Mouse (Mus musculus) myocyte (in vitro differentiated cells): ENCODE data around the gene Bicc1. TPM values are rescaled to one million over a fixed set of nuclear protein-coding genes. Genes with fewer than 3 reads are reported as not detected.

Experiments used
- H3K27me3 ChIP-seq: one replicate; pipeline ENCODE4 v1.6.1; 2011; ENCODE audit not compliant: control insufficient read depth, insufficient read depth, insufficient read length
- H3K36me3 ChIP-seq: one replicate; pipeline ENCODE4 v1.6.1; 2011; ENCODE audit not compliant: control insufficient read depth, insufficient read depth
- H3K4me2 ChIP-seq: one replicate; pipeline ENCODE4 v1.6.1; 2011; ENCODE audit warnings: low read depth, control low read depth
- H3K4me3 ChIP-seq: one replicate; pipeline ENCODE4 v1.5.1; 2011; ENCODE audit warnings: mild to moderate bottlenecking, control low read depth, moderate library complexity
- H3K79me2 ChIP-seq: one replicate; pipeline ENCODE4 v1.6.1; 2011; ENCODE audit not compliant: control insufficient read depth, insufficient read depth
- H3ac ChIP-seq: one replicate; pipeline ENCODE4 v1.6.1; 2011; ENCODE audit not compliant: control insufficient read depth, insufficient read length
- CEBPB ChIP-seq: IDR thresholded peaks from 2 replicates; pipeline ENCODE4 v1.6.1; 2011; ENCODE audit warnings: mild to moderate bottlenecking, moderate library complexity; ENCODE audit not compliant: poor library complexity, insufficient read depth, severe bottlenecking
- E2F4 ChIP-seq: IDR thresholded peaks from one replicate; pipeline ENCODE4 v1.6.1; 2011; ENCODE audit warnings: mild to moderate bottlenecking, control low read depth, moderate library complexity; ENCODE audit not compliant: insufficient read depth
- MAX ChIP-seq: IDR thresholded peaks from one replicate; pipeline ENCODE4 v1.6.1; 2011; ENCODE audit warnings: low read depth, mild to moderate bottlenecking, control low read depth
- MYOD1 ChIP-seq, 3 experiments: IDR thresholded peaks; one replicate each; pipeline ENCODE4 v1.6.1; 2011; ENCODE audit warnings: control low read depth in 2 of 3, low read depth in 2 of 3, mild to moderate bottlenecking in 2 of 3, moderate library complexity in 1 of 3; ENCODE audit not compliant: insufficient read length in 2 of 3, control insufficient read depth in 1 of 3
- MYOG ChIP-seq, 3 experiments: IDR thresholded peaks; one replicate each; pipeline ENCODE4 v1.6.1; 2011; ENCODE audit warnings: control low read depth in 2 of 3, low read depth in 2 of 3, mild to moderate bottlenecking in 2 of 3; ENCODE audit not compliant: insufficient read length in 2 of 3, control insufficient read depth in 1 of 3, insufficient read depth in 1 of 3
- POLR2A ChIP-seq: IDR thresholded peaks from one replicate; pipeline ENCODE4 v1.6.1; 2011; ENCODE audit warnings: low read depth, mild to moderate bottlenecking, control low read depth, moderate library complexity; ENCODE audit not compliant: insufficient read length
- POLR2AphosphoS2 ChIP-seq: IDR thresholded peaks from one replicate; pipeline ENCODE4 v1.6.1; 2011; ENCODE audit warnings: low read depth, control low read depth; ENCODE audit not compliant: insufficient read length
- REST ChIP-seq: IDR thresholded peaks from one replicate; pipeline ENCODE4 v1.6.1; 2011; ENCODE audit warnings: mild to moderate bottlenecking, control low read depth, moderate library complexity; ENCODE audit not compliant: insufficient read depth, insufficient read length
- SRF ChIP-seq: IDR thresholded peaks from one replicate; pipeline ENCODE4 v1.6.1; 2011; ENCODE audit warnings: low read depth; ENCODE audit not compliant: control insufficient read depth, insufficient read length
- TCF12 ChIP-seq: IDR thresholded peaks from one replicate; pipeline ENCODE4 v1.6.1; 2011; ENCODE audit warnings: mild to moderate bottlenecking, control low read depth; ENCODE audit not compliant: poor library complexity, insufficient read depth, severe bottlenecking
- TCF3 ChIP-seq: IDR thresholded peaks from one replicate; pipeline ENCODE4 v1.6.1; 2011; ENCODE audit warnings: low read depth, control low read depth; ENCODE audit not compliant: insufficient read length
- USF1 ChIP-seq: IDR thresholded peaks from one replicate; pipeline ENCODE4 v1.6.1; 2011; ENCODE audit warnings: low read depth, mild to moderate bottlenecking, control low read depth, moderate library complexity
- polyA plus RNA-seq: library from polyadenylated mRNA; unstranded; fragments of >200 nt; fragmentation: generic; extraction: Trizol; gene quantifications from one replicate; pipeline ENCODE4 v1.2.1, GENCODE M21; 2012; ENCODE audit warnings: missing spikeins

Bicc1 gene
- polyA plus RNA-seq, 1 experiment, result 4.6 TPM

GRCm38 (mm10) chr10:71169171-71169570 is 9.7 kb upstream of the Bicc1 start:
- H3K79me2 ChIP-seq, result no peaks in the 10 kb centered on the region
- no peak overlapping the region for H3K4me2 ChIP-seq
- no peaks in the 10 kb centered on the region for H3K27me3 ChIP-seq
- H3ac ChIP-seq, result no peak overlapping the region
- H3K4me3 ChIP-seq, result no peak overlapping the region
- no peaks in the 10 kb centered on the region for H3K36me3 ChIP-seq
- TF ChIP-seq MAX, result no peak
- no peak for TF ChIP-seq TCF12
- TF ChIP-seq CEBPB, result no peak
- no peak for TF ChIP-seq POLR2A
- no peak for TF ChIP-seq TCF3
- TF ChIP-seq POLR2AphosphoS2, result no peak
- no peak for TF ChIP-seq E2F4
- no peak for TF ChIP-seq MYOG (IDR thresholded peaks at IDR 0.05; ENCODE audit: control insufficient read depth in 1 of 3, insufficient read depth in 1 of 3, insufficient read length in 2 of 3, low read depth in 2 of 3)
- TF ChIP-seq REST, result no peak
- TF ChIP-seq SRF, result no peak
- TF ChIP-seq USF1, result no peak
- no peak for TF ChIP-seq MYOD1 (IDR thresholded peaks at IDR 0.05; ENCODE audit: control insufficient read depth in 1 of 3, insufficient read length in 2 of 3, low read depth in 2 of 3)

GRCm38 (mm10) chr10:71160449-71160848 is 949 bp upstream of the Bicc1 start:
- H3K36me3 ChIP-seq, result no peaks in the 10 kb centered on the region
- H3K4me3 ChIP-seq, result no peak overlapping the region
- no peaks in the 10 kb centered on the region for H3K27me3 ChIP-seq
- H3K79me2 ChIP-seq, result no peaks in the 10 kb centered on the region
- no peak overlapping the region for H3K4me2 ChIP-seq
- H3ac ChIP-seq, result no peak overlapping the region
- TF ChIP-seq TCF3, result no peak
- TF ChIP-seq E2F4, result no peak
- TF ChIP-seq CEBPB, result no peak
- no peak for TF ChIP-seq POLR2AphosphoS2
- TF ChIP-seq REST, result no peak
- no peak for TF ChIP-seq MYOD1 (IDR thresholded peaks at IDR 0.05; ENCODE audit: control insufficient read depth in 1 of 3, insufficient read length in 2 of 3, low read depth in 2 of 3)
- TF ChIP-seq USF1, result no peak
- TF ChIP-seq TCF12, result no peak
- no peak for TF ChIP-seq POLR2A
- no peak for TF ChIP-seq MAX
- no peak for TF ChIP-seq MYOG (IDR thresholded peaks at IDR 0.05; ENCODE audit: control insufficient read depth in 1 of 3, insufficient read depth in 1 of 3, insufficient read length in 2 of 3, low read depth in 2 of 3)
- TF ChIP-seq SRF, result no peak

GRCm38 (mm10) chr10:71158940-71159675 is 392 bp downstream of the Bicc1 start:
- Histone ChIP-seq H3K79me2 (no peaks in the 10 kb centered on the region), H3K4me3 (peak overlapping the region; percentile 34), H3K4me2 (peak overlapping the region; percentile 82), H3K27me3 (no peaks in the 10 kb centered on the region), H3K36me3 (no peaks in the 10 kb centered on the region), H3ac (peak overlapping the region; percentile 55)
- TF ChIP-seq E2F4, result no peak
- TF ChIP-seq SRF, result no peak
- TF ChIP-seq CEBPB, result no peak
- no peak for TF ChIP-seq POLR2A
- no peak for TF ChIP-seq TCF3
- TF ChIP-seq MAX, result no peak
- TF ChIP-seq MYOG (IDR thresholded peaks at IDR 0.05; ENCODE audit: control insufficient read depth in 1 of 3, insufficient read depth in 1 of 3, insufficient read length in 2 of 3, low read depth in 2 of 3), result no peak
- no peak for TF ChIP-seq POLR2AphosphoS2
- no peak for TF ChIP-seq USF1
- TF ChIP-seq MYOD1 (IDR thresholded peaks at IDR 0.05; ENCODE audit: control insufficient read depth in 1 of 3, insufficient read length in 2 of 3, low read depth in 2 of 3), result no peak
- TF ChIP-seq REST, result no peak
- no peak for TF ChIP-seq TCF12

GRCm38 (mm10) chr10:71156569-71156968 is 2.9 kb downstream of the Bicc1 start:
- no peak overlapping the region for H3ac ChIP-seq
- no peak overlapping the region for H3K4me2 ChIP-seq
- TF ChIP-seq MAX (no peak), MYOG (IDR thresholded peaks at IDR 0.05; ENCODE audit: control insufficient read depth in 1 of 3, insufficient read depth in 1 of 3, insufficient read length in 2 of 3, low read depth in 2 of 3) (no peak), TCF12 (no peak), TCF3 (no peak), CEBPB (no peak), MYOD1 (IDR thresholded peaks at IDR 0.05; ENCODE audit: control insufficient read depth in 1 of 3, insufficient read length in 2 of 3, low read depth in 2 of 3) (no peak)
- H3K79me2 ChIP-seq, result no peaks in the 10 kb centered on the region
- H3K4me3 ChIP-seq, result no peak overlapping the region
- H3K27me3 ChIP-seq, result no peaks in the 10 kb centered on the region
- H3K36me3 ChIP-seq, result no peaks in the 10 kb centered on the region

GRCm38 (mm10) chr10:71153610-71154009 is 5.9 kb downstream of the Bicc1 start:
- Histone ChIP-seq H3ac (no peak overlapping the region), H3K4me2 (no peak overlapping the region), H3K36me3 (no peaks in the 10 kb centered on the region), H3K79me2 (no peaks in the 10 kb centered on the region), H3K27me3 (no peaks in the 10 kb centered on the region), H3K4me3 (no peak overlapping the region)
- TF ChIP-seq TCF12 (no peak), MAX (no peak), POLR2AphosphoS2 (no peak)
